In the genomic region with DNA sequence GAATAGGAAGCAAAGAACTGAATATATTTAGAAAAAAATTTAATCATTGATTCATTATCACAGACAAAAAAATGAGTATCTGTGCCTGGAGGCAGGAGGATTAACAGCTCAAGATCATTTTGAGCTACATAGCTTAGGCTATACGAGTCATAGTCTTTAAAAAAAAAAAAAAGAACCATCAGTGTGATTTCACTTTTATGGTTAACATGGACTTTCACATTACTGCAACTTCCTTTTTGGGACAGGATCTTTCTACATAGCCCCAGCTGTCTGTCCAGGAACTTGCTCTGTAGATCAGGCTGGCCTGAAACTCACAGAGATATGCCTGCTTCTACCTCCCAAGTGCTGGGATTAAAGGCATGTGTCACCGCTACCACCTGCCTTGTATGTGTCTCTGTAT, we compare ENCODE assay signal across 28 mouse cellular contexts. TPM values are rescaled to one million over a fixed set of nuclear protein-coding genes. Genes with fewer than 3 reads are reported as not detected.
"Had no signal": no experiment of that assay in that cellular context is flagged by ENCODE, and none has a peak within 500 bp of the region (broad histone marks: within the 10 kb centered on the region; RNA-seq: fewer than 3 reads in every experiment).

No protein-coding gene starts in this region.

- H3K4me1 ChIP-seq: kidney, embryonic 15.5 days; liver, embryonic 12.5 days; liver, embryonic 15.5 days; lung, embryonic 15.5 days; midbrain, embryonic 12.5 days; midbrain, embryonic 15.5 days; neural tube, embryonic 13.5 days had no signal

- ATAC-seq: liver, embryonic 12.5 days; midbrain, embryonic 15.5 days had no signal

- DNase-seq: kidney, adult 11 months; kidney, adult 8-10 months; kidney, postnatal 10 days; kidney, postnatal 36 days; layer of hippocampus, adult 9-11 months; lung, adult 18-20 months; lung, postnatal 10 days; lung, postnatal 36 days; retina, postnatal 1 day; right cerebral cortex, postnatal 25 days; spleen, adult 18-20 months; thymus, adult 18-20 months; thymus, postnatal 36 days had no signal

- H3K27me3 ChIP-seq: kidney, embryonic 15.5 days; liver, embryonic 12.5 days; liver, embryonic 15.5 days; lung, embryonic 15.5 days; midbrain, embryonic 12.5 days; midbrain, embryonic 15.5 days; neural tube, embryonic 13.5 days had no signal

- H3K4me3 ChIP-seq: kidney, embryonic 15.5 days; liver, embryonic 12.5 days; liver, embryonic 15.5 days; lung, embryonic 15.5 days; midbrain, embryonic 12.5 days; midbrain, embryonic 15.5 days; myocyte; neural tube, embryonic 13.5 days had no signal

- H3K9ac ChIP-seq: kidney, embryonic 15.5 days; liver, embryonic 12.5 days; liver, embryonic 15.5 days; lung, embryonic 15.5 days; midbrain, embryonic 12.5 days; midbrain, embryonic 15.5 days; neural tube, embryonic 13.5 days had no signal

- H3K9me3 ChIP-seq: kidney, embryonic 15.5 days; liver, embryonic 12.5 days; liver, embryonic 15.5 days; lung, embryonic 15.5 days; midbrain, embryonic 12.5 days; midbrain, embryonic 15.5 days; neural tube, embryonic 13.5 days had no signal

- H3K27ac ChIP-seq: kidney, embryonic 15.5 days; liver, embryonic 12.5 days; liver, embryonic 15.5 days; lung, embryonic 15.5 days; midbrain, embryonic 12.5 days; midbrain, embryonic 15.5 days; neural tube, embryonic 13.5 days had no signal

- H3K36me3 ChIP-seq: kidney, embryonic 15.5 days; liver, embryonic 12.5 days; liver, embryonic 15.5 days; lung, embryonic 15.5 days; midbrain, embryonic 12.5 days; midbrain, embryonic 15.5 days; neural tube, embryonic 13.5 days had no signal

RNA-seq across cellular contexts. Expression of gene AI481877, which starts 55.4 kb away (rescaled TPM):
- total RNA-seq: layer of hippocampus, postnatal 25 days; left cerebral cortex, adult 18-20 months; left cerebral cortex, postnatal 25 days; neutrophil, adult 5-6 weeks had no signal
- polyA plus RNA-seq: kidney, embryonic 15.5 days; limb, embryonic 11.5 days; limb, embryonic 14.5 days; liver, embryonic 12.5 days; liver, embryonic 15.5 days; lung, embryonic 15.5 days; midbrain, embryonic 12.5 days; neural tube, embryonic 13.5 days; urinary bladder, adult 2 months had no signal
